Mouse (Mus musculus) brain, embryonic 14.5 days (tissue): Measurements from ENCODE around the gene Clhc1.

Experiments used
- CTCF ChIP-seq: fragments of 200-500 bp; IDR thresholded peaks from 2 replicates; pipeline ENCODE4 v1.5.1; 2012; ENCODE audit warnings: inconsistent platforms, mild to moderate bottlenecking, moderate library complexity, borderline replicate concordance; ENCODE audit not compliant: insufficient read depth, insufficient read length; ENCODE audit errors: extremely low read depth
- POLR2A ChIP-seq: fragments of 200-500 bp; IDR thresholded peaks from 2 replicates; pipeline ENCODE4 v1.6.1; 2012; ENCODE audit warnings: mild to moderate bottlenecking, inconsistent platforms, borderline replicate concordance; ENCODE audit not compliant: poor library complexity, insufficient read depth, insufficient read length, severe bottlenecking; ENCODE audit errors: extremely low read depth

GRCm38 (mm10) chr11:29548504-29549424 lies 1.0 kb downstream of the Clhc1 start:
- no peak for TF ChIP-seq CTCF
- no peak for TF ChIP-seq POLR2A
